Mouse (Mus musculus) megakaryocyte-erythroid progenitor cell, adult 5-6 weeks (primary cell): Measurements from ENCODE around the gene Scand1. TPM values are rescaled to one million over a fixed set of nuclear protein-coding genes. Genes with fewer than 3 reads are reported as not detected.

Experiments used
- ATAC-seq: replicated peaks from 2 replicates; pipeline ENCODE4 v1.8.0; 2016; ENCODE audit warnings: mild to moderate bottlenecking, inconsistent platforms; ENCODE audit not compliant: severe bottlenecking, poor library complexity, low FRiP score, low TSS enrichment
- total RNA-seq, 2 experiments: library from RNA; stranded (forward) in 1 of 2; stranded (reverse) in 1 of 2; fragments of 200-1000, 215-1000 nt in 1 of 2; fragments of >200 nt in 1 of 2; fragmentation: Nextera tagmentation in 1 of 2; gene quantifications; 2 replicates each; pipeline ENCODE4 v1.2.3; 2014 to 2017

Gene Scand1
- total RNA-seq, 2 experiments from 2014 or later = 4.1 to 48.7 TPM

DNA sequence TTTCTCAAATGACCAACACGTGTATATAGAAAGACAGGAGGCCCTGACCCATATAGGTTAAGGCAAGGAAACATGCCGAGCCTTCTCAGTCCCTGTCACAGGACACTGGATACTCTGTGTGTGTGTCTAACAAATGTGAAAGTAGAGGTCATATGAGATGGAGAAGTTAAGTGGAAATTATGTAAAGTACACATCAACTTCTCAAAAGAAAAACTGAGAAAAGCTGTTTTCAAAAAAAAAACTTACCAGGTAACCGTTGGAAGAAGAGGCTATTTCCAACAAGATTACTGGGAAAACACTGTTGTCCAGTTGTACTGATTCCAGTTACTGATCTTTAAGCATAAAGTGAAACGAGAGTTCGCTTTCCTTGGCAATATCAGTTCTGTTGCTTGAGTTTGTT is 1.6 kb downstream of the Scand1 start:
- no peak for ATAC-seq

DNA sequence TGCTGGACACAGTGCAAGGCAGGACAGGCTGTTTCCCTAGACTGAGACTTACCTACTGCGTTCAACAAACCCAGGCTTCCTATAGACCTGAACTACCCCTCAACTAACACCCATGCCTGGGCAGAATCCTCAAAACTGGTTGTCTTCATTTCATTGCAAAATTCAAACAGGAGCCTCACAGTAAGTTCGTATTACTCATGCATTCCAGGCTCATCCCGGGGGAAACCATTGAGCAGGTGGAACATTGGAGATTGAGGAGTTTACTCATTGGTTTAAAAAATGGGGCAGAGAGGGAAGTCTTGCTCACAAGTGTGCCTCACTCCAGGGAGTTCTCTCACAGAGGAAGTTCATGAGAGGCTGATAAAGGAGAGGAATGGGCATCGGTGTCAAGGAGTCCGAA is 2.0 kb downstream of the Scand1 start:
- no peak for ATAC-seq

DNA sequence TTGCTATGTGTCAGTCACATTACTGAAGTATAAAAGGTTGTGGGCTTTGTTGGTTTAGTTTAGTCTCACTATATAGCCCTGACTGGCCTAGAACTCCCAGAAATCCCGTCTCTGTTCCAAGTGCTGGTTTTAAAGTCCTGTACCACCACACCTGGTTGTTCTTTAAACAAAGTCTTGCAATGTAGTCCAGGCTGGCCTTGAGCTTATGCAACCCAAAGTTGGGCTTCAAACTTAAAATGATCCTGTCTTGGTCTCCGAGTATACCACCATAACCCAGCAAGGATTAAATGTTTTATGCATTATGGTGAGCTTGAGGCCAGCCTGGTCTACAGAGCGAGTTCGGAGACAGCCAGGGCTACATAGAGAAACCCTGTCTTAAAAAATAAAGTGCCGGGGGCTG is 2.6 kb downstream of the Scand1 start:
- ATAC-seq = no peak

DNA sequence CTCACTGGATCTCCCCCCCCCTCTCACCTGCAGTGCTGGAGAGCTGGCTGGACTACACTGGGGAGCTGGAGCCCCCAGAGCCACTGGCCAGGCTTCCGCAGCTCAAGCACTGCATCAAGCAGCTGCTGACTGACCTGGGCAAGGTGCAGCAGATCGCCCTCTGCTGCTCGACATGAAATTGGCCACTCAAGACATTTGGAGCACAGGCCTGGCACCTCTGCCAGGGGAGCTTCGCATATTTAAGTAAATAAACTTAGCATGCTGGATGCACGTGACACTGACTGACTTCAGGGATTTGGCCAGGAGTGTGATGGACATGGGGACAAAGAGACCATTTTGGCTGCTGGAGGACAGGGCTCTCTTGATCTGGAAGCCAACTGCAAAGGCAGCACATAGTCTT is 5.2 kb downstream of the Scand1 start:
- no peak for ATAC-seq

DNA sequence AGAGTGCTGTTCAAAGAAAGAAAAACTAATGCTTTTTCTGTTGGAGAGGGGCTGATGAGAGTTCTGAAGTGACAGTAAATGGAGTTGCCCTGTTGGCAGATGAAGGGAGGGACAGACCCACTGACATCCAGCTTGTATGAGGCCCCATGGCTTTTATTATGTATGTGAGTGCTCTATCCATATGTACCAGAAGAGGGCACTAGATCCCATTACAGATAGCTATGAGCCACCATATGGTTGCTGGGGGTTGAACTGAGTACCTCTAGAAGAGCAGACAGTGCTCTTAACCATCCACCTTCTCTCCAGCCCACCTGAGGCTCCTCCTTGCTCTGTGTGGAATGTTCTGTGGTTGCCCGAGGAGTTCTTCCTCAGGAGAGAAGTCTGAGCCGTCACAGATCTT is 6.7 kb downstream of the Scand1 start:
- ATAC-seq = peak; percentile 67

DNA sequence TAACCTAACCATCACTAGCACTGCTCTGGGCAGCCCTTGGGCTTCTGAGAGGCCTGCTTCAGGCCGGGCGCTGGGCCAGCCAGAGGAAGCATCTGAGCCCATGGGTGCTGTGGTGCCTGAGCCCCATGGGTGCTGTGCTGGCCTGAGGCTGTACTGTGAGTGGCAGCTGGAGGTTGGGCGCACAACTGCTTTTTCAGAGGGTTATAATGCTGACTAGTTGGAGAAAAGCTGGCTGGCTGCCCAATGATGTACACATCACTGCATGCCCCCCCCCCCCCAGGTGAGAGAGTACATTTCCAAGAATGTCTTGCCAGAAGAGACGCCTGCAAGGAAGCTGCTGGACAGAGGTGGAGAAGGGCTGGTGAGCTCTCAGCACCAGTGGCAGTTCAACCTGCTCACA is 8.2 kb downstream of the Scand1 start:
- no peak for ATAC-seq

DNA sequence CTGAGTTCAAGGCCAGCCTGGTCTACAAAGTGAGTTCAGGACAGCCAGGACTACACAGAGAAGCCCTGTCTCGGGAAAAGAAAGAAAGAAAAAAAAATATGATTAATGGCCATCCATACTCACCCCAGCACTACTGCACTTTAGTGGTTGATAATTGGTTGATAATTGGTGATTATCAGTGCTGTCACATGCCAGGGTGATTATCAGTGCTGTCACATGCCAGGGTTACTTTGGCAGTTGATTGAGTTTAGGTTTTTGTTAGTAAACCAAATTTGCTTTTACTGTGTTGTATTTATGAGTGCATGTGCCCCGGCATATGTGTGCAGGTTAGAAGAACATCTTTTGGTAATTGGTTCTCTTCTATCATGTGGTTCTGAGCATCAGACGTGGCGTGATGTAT is 10.4 kb downstream of the Scand1 start:
- 0 out of 2 replicates have a peak, but pooled peaks have one; percentile 9 for ATAC-seq

DNA sequence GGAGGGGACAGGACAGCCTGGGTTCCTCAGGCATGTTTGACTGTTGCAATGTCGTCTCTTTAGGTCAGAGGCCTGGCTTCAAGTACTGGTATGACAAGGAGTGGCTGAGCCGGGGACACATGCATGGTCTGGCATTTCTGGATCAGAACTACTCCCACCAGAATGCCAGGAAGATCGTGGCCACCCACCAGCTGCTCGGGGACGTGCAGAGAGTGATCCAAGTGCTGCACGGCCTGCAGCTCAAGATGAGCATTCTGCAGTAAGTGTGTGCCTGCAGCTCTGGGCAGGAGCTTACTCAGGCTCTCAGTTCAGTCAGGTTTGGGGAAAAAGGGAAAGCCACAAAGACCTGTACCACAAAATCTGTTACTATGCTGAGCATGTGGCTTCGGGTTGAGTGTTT is 14.0 kb downstream of the Scand1 start:
- no peak for ATAC-seq

DNA sequence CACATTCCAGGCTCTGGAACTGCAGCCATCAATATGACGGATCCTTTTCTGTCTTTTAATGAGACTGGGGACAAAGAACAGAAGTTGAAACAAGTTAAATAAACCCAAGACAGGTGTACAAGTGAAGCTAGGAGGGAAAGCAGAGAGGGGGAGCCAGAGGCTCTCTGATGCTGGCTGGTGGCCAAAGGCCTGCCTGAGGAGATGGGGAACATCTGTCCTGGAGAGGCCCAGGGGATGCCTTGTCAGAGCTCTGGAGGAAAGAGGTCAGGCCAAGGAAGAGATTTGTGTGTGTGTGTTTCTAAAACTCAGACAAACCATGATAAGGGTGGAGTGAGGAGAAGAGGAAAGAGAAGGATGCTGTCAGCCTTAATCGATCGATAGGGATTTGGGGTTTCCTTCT is 14.9 kb downstream of the Scand1 start:
- no peak for ATAC-seq

DNA sequence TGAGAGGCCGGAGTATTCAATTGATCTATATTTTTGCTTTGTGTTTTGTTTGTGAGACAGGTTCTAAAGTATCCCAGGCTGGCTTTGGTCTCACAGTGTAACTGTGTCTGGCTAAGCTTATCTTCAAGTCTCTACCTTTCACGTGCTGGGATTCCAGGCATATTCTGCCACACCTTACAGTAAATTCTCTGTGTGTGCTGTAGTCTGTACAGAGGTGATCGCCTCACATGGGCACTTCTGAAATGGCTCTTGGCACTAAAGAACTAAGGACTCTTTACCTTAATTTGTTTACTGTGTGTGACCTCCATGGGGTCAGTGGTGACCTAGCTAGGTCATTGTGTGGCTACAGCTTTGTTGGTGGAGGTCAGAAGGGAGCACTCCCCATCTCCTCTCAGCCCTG is 16.3 kb downstream of the Scand1 start:
- no peak for ATAC-seq

DNA sequence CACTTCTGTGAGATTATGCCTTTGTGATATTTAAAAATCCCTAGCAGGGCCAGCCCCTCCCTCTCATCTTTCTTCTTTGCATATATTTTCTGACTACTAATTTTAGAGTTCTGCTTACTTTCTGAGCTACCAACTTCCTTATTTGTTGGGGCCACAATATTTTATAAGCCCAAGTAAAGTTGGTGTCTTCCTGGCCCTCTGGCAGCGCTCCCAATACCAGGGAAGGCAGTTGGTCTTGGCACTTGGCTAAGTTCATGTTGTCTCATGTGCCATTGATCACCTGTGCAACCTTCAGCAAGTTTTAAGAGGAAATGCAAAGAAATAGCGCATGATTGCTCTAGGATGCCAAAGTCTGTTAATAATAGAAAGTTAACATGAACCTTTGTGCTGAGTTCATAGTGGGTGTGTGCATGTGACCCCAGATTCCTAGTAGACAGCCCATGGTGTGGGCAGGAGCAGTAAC is 16.9 kb downstream of the Scand1 start:
- ATAC-seq = no peak

DNA sequence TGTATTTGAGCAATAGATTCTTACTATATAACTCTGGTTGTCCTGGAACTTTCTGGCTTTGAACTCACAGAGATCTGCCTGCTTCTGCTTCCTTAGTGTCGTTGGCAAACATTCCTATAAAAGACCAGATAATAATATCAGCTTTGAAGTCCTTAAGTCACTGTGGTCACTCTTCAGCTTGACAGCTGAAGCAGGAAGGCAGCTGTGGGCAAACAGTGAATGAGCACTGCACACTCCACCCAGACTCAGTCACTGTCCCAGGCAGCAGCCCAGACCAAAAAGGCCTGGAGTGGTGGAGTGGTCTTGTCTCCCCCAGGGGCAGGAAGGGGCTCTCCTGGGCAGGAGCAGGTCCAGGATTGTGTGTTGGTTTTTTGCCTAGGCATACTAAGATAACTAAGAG is 20.5 kb downstream of the Scand1 start:
- ATAC-seq = no peak

DNA sequence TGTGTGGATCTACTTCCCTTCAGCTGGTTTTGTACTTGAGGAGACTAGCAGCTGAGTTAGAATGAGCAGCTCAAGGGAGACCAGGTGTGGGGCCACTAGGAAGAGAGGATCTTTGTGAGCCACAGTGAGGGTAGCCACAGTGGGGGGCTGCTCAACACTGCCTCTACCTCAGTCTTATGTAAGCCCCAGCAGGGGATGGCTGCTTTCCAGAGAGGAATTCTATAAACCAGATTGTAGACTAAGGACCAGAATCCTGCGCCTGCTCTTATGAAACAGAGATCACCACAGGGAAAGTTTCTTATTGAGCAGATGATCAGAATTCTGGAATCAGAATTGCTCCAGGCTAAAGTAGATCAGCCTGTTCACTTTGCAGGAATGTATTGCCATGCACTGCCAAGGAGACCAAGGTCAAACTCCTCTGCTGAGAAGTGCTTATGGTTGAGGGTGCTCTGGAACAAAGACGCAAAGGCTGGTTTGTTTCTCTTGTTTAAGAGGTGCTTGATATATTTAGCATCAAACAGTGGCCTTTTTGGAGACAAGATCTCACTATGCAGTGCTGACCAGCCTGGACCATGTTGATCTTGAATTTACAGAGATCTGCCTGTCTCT is 22.8 kb downstream of the Scand1 start:
- ATAC-seq = no peak

DNA sequence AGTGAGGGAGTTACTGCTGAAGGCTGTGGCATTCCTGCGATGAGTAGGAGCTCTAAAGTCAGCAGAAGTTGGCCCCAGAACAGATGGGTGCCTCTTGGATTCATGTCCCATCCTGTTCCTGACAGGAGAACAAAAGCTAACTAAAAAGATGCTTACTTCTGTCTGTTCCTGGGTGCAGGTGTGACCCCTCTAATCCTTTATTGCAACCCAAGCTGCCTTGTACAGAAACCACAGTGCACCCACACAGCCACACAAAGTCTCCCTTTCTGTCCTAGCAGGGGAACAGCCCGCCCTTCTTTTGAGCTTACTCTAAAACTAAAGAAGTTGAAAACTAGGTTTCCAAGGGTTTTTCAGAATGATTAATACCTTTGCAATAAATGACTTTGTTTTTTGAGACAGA is 24.3 kb downstream of the Scand1 start:
- ATAC-seq = no peak

DNA sequence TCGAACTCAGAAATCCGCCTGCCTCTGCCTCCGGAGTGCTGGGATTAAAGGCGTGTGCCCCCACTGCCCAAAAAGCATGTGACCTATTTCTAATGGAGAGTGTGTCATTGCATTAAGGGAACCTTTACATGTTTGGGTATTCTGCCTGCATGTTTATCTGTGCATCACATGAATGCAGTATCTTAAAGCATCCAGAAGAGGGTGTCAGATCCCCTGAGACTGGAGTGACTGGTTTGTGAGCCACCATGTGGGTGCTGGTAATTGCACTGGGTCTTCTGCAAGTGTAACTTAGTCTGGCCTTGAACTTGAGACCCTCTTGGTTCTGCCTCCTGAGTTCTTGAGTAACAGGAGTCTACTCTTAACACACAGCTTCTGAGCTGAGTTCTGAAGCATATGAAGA is 25.8 kb downstream of the Scand1 start:
- no peak for ATAC-seq

DNA sequence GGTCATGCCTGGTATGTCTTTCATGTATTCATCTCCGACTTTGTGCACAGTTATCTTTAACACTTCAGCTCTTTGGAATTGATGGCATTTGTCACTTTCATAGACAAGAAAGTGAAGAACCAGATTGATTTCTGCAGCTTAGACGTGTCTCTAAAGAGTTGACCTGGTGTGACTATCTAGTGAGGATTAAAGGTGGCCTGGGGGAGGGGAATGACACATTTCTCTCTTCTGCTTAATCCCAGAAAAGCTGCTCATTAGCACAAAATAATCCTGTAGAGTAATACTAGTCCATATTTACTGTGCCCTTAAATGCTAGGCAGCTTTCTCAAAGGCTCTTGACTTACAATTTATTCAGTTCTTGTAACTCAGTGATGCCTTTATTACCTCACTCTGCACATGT is 27.3 kb downstream of the Scand1 start:
- no peak for ATAC-seq

DNA sequence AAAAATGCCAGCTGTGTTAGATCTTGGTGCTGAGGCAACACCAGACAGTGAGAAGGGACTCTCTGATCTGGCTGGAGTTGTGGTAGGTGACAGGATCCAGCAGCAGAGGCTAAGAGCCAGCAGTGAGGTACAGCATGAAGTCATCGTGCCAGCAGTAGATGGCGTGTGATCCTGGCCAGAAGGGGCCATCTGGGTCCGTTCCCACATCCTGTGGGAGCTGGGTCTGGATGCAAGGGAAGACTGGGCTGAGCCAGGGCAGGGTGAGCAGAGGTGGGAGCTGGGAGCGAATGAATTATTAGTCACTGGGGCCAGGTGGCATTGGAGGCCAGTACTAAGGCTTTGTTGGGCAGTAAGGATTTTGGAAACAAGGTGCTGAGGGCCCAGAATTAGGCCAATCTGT is 31.3 kb downstream of the Scand1 start:
- no peak for ATAC-seq

DNA sequence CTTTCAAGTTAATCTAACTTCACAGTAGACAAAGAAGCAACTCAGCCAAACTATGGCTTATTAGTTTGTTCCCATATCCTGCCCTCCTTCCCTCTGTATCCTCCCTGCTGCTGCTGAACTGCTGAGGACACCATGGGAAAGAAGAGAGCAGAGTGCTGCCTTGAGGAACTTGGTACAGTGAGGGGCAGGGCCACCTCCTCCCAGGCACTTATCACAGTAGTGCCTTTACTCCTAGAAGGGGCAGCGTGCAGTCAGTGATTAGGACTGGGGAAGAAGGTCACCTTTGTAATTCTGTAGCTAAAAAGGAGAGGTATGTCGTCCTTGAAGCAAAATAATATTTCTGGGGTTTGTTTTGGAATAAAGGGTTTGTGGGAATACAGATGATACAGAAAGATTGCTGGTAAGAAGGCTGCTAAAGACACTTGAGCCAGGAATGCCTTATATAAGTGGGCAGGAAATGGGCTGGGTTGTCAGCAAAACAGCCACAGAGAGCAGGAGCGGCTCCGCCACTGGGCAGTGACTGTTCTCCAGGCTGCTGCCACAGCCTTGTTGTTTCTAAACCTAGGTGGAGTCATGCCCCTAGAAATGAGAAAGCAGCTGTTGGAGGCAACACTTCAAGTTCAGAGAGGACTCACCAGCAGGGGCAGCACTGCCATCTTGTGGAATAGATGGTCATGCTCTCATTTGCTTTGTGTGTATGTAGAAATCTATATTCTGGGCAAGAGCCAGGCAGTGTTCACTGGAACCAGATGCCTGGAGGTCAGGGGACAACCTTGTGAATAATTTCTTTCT is 34.1 kb downstream of the Scand1 start:
- peak; percentile 93 for ATAC-seq

DNA sequence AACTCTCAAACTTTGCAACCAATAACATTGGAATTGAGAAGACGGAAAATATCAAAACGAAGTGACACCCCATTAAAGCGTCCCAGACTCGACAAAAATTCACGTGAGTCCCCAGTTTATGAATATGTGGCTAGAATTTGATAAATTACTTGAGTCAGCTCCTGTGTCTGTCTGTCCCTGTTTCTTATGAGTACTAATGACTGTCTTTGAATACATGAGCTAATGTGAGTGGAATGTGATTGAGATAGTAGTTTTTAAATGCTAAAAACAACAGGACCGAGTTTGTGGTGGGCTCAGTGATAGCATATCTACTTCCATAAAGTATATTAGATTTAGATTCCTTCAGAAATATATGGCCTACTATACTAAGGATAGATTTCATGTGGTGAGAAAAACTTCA is 40.0 kb downstream of the Scand1 start:
- no peak for ATAC-seq

DNA sequence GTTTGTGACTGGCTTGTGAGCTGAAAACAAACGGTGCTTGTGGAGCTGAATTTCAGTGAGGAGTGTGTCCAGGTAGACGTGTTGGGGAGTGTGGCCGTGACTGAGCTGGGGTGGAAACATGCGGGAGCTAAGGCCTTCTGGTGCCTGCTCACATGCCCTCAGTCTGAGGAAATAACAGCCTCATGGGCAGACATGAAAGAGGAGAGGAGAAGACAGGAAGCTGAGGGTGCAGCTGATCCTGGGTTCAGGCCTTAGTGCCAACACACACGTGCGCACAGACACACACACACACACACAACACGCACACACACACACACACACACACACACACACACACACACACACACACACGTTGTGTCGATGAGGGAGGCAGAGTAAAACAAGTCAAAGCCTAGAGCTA is 44.9 kb downstream of the Scand1 start:
- no peak for ATAC-seq

DNA sequence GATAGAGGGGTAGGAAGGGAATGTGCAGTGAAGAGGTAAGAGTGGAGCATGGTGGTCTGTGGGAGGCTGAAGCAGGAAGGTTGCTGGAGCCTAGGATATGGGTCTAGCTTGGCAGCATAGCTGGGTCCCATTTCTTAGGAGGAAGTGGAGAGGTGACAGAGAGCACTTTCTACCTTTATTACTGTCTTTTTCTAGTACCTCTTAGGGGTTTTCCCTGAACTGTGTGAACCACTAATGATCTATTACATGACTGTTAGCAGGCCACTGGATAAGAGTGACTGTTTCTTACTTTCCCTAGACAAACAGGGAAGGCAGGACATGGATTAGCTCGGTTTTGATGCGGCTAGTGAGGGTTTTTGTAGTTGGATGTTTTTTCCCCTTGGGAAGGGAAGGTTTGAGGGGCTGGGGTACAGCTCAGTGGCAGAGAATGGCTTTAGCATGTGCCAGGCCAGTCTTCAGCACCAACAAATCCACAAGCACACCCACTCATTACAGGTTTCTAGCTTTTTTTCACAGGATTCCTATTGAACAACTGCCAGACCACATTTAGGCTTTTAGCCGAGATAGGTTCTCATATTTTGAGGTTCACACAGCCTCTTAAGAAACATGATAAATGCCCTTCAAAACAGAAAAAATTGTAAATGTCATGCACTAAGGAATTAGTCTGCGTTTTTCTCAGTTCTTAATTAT is 49.2 kb downstream of the Scand1 start:
- no peak for ATAC-seq
